Mouse (Mus musculus) cerebellum, postnatal 25 days (tissue): ENCODE measurements around the gene Prrg2.

Experiments
- DNase-seq, 2 experiments: peaks; one replicate each; pipeline ENCODE4 v3.0.0; 2021; ENCODE audit warnings: mixed read lengths in 2 of 2

Gene Prrg2

DNA sequence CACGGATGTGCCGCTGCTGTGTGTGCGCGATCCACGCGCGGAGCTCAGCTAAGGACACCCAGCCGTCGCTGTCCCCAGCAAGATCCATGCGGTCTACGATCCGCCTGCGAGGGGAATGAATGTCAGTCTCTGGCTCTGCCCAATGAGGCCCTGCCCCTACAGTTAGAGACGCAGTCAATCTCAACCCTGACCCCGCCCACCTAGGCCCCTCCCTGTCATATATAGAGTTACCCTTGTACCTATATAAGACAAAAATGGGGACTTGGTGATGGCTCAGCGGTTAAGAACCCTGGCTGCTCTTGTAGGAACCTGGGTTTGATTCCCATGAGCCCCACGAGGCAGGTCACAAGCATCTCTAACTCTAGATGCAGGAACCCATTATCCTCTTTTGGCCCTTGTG, 26.1 kb upstream of the Prrg2 start:
- no peak for DNase-seq

DNA sequence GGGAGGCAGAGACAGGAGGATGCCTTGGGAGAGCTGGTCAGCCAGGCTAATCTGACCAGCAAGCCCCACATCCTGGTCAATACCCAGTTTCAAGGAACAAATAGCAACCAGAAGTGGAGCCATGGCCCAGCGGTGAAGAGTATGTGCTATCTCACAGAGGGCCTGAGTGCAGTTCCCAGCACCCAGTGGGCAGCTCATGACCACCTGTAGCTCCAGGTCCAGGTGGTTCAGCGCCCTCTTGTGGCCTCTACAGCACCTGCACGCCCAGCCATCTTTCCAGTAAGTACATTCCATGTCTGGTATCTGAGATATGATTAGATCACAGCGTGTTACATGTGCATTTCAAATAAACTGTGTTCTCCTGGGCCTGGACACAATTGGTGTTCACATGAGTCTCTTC, 23.6 kb upstream of the Prrg2 start:
- DNase-seq: no peak

DNA sequence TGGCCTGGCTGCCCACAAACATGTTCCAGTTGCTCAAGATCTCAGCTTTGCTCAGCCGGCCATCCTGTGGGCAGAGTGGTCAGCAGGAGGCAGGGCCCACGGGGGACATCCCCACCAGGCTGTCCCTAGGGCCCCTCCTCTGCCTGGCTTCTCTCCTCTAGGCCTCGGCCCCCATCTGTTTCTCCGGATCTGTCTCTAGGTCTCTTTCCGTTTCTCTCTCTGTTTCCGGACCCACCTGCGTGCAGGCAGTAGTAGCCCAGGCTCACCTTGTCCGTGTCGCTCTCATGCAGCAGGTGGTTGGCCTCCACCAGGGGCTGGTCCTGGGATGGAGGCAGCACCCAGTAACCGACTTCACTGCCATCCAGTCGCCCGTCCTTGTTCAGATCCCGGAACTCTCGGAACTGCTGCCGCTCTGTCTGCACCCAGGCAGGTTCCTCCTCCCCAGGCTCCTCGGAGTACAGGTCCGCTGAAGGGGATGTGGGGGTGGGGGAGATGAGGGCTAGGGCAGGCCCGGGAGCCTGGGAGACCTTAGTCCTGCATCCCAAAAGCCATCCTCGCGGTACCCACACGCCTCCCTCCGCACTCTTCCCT, 20.9 kb upstream of the Prrg2 start:
- DNase-seq: no peak

DNA sequence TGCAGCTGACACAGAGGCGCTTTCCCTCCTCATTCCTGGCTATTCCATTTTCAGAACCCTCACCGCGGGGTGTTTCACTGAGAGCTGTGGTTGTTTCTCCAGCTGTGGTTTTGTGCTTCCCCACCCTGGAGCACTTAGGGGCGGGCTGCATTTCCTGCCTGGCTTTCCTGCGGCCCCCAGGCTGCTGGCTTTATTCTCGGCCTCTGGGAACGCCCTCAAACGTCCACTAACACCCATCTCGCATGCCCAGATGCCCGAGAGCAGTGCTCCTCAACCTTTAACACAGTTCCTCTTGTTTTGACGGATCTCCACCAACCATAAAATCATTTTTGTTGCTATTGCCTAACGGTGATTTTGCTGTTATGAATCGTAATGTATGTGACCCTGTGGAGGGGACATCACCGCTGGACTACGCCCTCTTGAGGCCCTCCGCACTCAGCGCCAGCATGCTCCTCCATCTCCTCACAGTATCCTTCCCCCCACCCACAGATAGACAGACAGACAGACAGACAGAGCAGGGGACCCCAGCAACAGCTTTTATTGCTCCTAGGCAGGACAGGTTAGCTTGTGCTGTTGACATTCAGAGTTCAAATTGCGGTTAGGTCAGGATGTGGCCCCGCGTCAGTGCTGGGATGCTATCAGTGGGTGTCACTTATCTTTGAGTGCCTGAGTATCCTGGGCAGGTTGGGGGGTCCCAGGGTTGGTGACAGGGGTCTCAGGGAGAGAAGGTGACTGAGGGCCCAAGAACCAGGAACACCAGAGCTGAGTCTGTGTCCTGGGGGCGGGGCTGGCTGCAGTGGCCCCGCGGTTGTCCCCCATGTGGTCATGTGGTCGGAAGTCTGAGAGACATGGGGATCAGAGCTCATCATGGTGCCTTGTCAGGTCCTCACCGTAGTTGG, 20.2 kb upstream of the Prrg2 start:
- no peak for DNase-seq

DNA sequence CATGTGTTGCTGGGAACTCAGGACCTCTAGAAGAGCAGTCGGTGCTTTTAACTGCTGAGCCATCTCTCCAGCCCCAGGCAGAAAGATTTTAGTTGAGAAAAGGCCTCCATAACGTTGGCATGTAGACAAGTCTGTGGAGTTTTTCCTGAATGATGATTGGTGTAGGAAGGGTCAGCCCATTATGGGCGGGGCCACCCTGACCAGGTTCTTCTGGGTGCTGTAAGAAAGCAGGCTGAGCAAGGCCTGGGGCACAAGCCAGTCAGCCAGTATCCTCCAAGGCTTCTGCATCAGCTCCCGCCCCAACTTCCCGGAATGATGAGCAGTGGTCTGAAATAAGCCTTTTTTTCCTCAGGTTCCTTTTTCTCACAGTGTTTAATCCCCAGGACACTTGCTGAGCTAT, 18.5 kb upstream of the Prrg2 start:
- DNase-seq: no peak

DNA sequence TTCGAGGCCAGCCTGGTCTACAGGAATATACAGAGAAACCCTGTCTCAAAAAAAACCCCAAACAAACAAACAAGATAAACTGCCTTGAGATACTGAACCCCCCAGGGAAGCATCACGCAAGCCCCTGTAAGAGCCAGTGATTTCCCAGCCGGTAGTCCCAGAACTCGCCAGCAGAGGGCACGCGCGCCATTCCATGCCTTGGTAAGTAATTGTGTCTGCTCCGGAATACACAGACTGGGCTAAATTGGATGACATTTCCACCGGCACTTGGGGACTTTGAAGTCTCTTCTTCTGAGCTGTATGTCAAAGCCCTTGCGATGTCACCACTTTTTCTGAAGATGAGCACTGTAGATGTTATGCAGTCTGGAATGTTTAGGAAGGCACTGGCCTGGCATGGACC, 17.4 kb upstream of the Prrg2 start:
- DNase-seq: peak; percentile 92 to 94

DNA sequence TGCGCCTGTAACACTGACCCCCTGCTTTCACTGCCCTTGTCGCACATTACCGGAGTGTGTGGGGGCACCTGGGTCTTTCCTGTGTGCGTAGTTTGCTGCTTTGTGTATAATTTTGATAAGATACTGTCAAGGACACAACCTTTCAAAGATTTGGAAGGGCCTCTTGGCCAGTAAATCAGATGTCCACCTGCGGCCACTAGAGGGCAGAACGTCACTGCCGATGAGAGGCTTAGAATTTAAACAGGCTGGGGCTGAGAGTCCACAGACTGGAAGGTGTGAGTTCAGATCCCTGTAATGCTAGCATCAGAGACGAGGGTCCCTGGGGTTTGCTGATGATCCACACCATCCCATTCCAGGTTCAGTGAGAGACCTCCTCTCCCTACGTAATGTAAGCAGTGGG, 16.0 kb upstream of the Prrg2 start:
- DNase-seq: peak; percentile 74 to 85

DNA sequence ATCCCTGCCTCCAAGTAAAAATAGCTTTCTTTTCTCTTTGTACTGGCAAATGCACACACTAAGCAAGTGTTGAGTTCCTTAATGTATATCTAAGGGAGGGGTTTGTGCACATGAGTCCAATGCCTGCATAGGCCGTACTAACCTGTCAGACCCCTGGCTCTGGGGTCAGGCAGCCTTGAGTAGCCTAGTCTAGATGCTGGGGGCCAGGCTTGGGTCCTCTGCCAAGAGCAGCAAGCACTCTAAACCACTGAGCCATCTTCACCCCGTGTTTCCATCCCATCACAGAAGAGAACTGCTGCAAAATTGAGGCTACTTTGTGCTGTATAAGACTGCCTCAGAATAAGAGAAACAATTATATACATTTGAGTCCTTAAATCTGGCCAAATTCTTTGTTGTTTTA, 15.4 kb upstream of the Prrg2 start:
- DNase-seq: no peak

DNA sequence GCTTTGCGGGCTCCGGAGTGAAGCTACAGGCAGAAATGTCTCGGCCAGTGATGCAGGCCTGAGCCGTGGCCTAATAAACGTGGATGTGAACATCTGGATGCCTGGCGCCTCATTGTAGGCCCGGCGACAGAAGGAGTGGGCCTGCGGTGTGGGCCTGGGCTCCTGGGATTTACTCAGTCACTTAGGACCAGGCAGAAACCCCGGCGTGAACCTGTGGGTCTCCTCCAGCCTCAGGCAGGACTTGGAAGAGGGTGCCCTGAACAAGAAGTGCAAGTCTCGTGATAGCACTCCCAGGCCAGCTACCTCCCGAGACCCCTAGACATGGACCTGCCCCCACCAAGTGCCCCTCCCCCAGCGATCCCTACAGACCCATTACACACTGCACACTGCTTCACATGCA, 14.8 kb upstream of the Prrg2 start:
- DNase-seq: no peak

DNA sequence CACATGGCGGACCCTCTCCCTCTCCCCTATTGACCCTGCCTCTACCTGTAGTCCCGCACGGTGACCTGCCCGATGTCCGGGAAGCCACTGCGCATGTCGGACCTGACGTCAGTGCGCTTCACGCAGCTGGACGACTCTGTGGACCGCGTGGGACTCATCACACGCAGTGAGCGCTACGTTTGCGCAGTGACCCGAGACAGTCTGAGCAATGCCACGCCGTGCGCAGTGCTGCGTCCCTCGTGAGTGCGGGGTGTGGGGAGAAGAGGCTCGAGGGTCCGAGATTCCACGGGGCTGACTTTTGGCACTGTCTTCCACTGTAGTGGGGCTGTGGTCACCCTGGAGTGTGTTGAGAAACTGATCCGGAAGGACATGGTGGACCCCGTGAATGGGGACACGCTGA, 14.0 kb upstream of the Prrg2 start:
- no peak for DNase-seq

DNA sequence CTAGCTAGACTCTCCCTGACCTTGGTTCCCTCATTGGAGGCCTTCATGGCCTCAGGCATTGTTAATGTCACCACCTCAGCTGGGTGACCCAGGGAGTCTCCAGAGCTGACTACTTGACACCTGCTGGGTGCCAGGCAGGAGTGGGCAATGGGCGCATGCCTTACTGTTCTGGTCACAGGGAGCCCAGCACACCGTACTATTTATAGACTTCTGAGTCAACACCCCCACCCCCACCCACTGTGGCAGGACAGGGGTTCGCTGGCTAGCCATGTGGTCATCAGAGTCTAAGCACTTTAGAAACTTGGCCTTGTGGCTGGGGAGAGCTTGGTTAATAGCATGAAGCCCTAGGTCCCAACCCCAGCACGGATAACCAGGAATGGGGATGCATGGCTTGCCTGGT, 12.9 kb upstream of the Prrg2 start:
- no peak for DNase-seq

DNA sequence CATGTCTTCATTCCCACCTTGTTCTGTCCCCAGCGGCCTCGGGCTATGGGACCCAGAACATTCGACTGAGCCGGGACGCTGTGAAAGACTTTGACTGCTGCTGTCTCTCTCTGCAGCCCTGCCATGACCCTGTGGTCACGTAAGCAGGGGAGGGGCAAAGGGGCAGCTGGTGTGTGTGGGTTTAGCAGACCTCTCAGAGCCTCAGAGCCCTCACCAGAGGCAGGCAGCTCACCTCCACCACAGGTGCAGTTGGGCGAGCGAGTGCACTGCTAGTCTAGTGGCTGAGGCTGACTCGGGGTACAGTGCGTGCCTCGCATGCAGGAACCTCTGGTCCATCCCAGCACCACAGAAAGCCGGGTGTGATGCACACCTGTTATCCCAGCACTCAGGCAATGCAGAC, 11.5 kb upstream of the Prrg2 start:
- no peak for DNase-seq

DNA sequence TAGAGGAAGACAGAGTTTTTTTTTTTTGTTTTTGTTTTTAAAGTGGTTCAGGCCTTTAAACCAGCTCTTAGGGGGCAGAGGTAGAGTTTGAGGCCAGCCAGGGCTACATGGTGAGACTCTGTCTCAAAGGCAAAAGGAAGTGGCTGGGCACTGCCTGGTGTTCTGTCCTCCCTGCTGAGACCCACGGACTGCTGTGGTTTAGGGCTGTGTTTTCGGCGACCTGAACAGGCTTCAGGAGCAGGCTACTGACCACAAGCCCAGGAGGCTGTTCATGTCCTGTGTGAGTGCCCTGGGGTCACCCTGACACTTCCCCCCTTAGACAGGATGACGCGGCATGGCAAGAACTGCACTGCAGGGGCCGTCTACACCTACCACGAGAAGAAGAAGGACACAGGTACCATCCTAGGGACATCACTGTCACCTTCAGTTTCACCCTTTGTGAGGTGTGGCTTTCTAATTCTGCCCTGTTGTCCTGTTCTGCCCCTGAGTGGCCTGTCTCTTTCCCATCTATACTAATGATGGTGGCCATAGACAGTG, 10.8 kb upstream of the Prrg2 start:
- DNase-seq: no peak

DNA sequence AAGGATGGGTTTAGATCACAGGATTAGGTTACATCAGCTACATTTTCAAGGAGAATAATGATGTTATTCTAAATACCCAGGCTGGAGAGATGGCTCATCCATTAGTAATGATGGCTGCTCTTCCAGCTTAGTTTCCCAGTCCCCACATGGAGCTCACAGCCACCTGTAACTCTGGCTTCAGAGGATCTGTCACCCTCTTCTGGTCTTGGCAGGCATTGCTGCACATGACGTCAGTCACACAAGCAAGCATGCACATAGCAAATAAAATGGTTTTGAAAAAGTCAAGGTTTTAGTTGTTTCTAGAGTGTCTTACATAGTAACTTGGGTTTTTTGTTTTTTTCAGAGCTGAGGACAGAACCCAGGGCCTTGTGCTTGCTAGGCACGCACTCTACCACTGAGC, 9.8 kb upstream of the Prrg2 start:
- DNase-seq: no peak

DNA sequence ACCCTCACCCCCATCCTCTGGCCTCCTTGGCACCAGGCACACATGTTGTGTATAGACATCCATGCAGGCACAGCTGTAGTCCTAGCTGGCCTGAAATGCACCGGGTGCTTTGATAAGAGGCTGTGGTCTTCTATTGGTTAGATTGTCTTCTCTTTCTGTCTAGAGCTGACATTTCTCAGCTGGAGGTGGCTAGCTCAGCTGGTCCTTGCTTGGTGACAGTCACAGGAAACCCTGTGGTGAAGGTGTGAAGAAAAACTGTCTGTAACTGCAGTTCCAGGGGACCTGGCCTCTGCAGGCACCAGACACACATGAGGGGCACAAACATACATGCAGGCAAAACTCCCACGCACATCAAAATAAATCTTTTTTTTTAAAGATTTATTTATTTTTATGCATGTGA, 7.2 kb upstream of the Prrg2 start:
- no peak for DNase-seq

DNA sequence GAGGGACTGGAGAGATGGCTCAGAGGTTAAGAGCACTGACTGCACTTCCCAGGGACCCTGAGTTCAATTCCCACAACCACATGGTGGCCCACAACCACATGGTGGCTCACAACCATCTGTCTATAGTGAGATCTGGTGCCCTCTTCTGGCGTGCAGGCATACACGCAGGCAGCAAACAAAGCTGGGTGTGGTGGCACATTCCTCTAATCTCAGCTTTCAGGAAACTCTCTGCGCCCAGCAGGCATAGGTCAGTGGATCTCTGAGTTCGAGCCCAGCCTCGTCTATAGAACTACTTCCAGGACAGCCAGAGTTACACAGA, 5.5 kb upstream of the Prrg2 start:
- peak in 1 of 2 experiments; percentile 65 for DNase-seq

DNA sequence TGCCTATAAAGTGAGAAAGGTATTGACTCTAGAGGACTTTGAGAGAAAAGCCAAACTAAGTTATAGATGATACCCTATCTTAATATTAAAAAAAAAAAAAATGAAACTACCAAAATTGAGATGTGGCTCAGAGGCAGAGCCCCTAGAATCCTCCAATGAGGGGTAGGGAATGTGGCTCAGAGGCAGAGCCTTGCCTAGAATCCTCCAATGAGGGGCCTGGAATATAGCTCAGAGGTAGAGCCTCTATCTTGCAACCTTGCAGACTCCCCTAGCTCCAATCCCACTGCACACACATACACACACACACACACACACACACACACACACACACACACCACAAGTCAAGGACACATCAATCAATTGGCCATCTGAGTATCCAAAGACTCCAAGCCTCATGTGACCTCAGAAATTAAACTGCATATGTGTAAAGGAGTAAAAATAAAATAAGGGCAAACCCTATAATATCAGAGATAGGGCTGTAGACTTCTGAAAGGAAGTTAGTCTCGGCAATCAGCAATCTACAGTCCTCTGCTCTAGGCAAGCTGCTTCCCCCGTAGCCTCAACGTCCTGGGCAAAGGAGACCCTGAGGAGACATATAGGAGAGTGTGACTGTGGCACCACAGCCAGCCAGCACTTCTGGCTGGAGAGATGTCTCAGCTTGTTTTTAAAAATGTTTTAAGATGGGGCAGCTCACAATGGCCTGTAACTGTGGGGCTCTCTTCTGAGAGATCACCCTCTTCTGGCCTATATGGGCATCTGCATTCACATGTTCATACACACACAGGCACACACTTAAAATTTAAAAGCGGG, 4.9 kb upstream of the Prrg2 start:
- DNase-seq: no peak

DNA sequence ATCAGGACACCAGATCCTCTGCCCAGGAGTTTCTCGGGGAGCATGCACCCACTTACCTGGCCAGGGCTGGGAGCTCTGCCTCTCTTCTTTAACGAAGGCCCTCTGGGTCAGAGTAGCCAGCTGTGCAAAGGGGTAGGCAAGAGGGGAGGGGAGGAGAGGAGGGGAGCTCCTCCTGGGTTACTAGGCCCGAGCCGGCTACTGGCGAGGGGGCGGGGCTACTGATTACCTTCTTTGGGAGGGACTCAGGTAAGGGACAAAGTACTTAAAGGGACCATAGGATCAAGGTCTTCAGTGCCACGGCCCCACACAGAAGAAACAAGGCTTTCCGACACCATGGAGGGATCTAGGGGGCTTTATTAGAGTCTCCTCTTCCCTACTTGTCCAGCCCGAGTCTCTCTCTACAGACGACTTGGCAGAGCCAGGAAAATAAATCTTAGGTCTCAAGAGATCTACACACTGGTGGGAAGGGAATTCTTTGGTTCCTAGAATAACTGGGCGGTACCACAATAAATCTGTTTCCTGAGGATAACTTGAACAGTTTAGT, 873 bp downstream of the Prrg2 start:
- DNase-seq: peak in 1 of 2 experiments; percentile 55

DNA sequence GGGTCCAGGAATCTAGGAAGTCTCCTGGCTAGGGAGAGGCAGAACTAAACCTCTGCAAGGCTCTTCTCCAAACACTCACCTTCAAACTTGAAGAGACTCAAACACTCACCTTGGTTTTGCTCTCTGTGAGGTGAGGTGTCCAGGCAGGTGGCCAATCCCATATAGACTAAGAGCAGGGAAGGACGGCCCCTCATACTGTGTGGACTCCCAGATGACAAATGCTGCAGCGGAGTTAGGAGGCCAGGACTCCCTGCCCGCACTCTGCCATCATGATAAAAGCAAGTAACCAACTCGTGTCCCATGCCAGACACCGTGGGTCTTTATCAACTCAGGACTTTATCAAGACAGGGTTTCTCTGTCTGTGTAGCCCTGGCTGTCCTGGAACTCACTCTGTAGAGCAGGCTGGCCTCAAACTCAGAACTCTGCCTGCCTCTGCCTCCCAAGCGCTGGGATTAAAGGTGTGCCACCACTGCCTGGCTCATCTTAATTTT, 1.8 kb downstream of the Prrg2 start:
- DNase-seq: no peak

DNA sequence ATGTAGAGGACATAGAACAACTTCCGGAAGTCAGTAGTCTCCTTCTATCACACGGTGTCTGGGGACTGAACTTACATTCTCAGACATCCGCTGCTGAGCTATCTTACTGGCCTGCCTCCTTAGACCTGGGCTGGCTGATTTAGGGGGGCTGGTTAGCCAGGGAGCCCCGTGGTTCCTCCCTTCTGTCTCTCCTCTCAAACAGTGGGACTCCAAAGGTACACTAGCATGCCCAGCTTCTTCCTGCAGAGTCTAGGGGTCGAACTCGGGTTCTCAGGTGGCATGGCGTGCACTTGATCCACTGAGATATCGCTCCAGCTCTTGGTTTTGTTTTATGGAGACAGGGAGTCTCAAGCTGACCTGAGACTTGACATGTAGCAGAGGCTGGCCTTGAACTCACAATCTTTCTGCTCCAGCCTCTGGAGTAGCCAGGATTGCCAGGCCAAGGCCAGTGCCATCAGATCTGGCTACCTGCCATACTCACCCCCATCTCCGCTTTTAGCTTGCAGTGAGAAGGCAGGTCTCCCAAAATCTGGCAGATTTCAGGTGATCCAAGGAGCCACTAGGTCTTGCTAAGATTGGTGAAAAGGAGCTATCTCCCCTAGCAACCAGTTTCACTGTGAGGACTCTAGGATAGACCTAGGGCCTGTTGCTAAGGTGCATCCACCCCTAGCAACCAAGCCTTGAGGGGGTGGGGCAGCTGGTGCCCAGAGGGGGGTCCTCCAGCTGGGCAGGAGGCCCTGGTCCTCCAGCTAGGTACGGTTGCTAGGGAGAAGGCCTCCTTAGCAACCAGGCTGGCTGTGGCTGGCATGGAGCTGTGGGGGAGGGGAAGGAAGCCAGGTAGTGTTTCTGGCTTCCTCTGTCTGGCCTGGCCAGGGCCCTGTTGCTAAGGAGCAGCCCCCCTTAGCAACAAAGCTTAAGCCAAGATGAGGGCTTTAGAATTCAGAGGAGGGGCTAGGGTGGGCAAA, 3.6 kb downstream of the Prrg2 start:
- peak in 1 of 2 experiments; percentile 32 for DNase-seq

DNA sequence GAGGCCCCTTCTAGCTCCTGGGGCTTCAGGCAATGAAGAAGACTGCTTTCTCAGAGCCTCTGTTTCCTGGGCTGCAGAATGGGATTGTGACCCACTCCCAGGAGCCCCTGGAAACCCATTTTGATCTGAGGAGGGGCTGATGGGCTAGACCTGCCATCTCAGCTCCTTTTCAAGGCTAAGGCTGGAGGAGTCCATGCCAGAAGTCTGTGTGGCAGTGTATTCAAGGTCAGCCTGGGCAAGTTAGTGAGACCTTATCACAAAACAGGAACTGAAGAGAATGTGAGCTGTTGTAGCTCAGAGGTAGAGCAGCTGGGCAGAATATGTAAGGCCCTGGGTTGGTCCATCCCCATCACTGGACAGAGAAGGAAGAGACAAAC, 5.5 kb downstream of the Prrg2 start:
- no peak for DNase-seq
